Mouse (Mus musculus): ENCODE results near the gene Uba3. TPM values are rescaled to one million over a fixed set of nuclear protein-coding genes. Genes with fewer than 3 reads are reported as not detected.

Gene Uba3
- 10 to 100 TPM; 80.9 to 86.9 TPM for total RNA-seq (2021)

DNA sequence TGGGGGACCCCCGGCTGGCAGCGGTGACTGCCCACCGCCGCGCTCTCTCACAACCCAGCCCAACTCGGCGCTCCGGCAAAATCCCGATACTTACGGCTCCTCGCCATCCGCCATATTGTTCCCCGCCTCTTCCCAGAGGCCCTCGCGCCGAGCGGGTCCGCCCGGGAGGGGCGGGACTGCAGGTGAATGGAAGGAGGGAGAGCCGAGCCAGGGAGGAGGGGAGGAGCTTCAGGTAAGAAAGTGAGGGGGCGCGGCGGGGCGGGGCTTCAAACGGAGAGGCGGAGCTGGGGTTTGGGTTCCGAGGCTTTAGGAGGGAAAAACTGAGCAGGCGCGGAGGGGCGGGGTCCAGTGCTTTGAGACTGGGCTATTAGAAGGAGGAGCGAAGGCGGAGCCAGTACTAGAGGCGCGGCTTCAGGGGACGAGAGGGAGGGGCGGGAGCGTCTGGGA lies at the start of gene Uba3:
Uba3 (minus strand) TSS at position 209 of the 447 bp plus-strand sequence.
- DNase-seq, result peak; percentile 100

DNA sequence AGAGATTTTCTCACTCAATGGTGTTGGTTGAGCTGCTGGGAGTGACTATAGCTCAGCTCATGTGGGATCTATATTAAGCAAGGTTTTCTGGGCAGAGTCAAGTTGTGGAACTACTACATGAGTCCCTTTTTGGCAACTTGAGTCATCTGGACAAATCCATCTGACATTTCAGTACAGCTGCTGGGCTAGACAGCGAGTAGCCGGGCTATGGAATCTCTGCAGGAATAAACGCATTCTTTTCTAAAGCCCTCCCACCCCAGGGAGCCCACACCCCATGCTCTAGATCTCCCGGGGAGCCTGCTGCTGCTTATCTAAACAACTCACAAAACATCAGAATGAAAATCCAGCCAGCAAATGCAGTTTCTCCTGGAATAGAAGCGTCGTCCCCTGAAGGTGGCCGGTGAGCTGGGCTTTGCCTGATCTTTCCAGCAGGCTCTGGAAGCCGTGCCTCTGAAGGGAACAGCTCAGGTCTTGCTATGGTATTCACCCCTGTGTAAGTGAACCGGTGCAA lies 47.3 kb upstream of the Uba3 start, which contains the start of gene Lmod3:
Lmod3 (minus strand) TSS at position 49 of the 511 bp plus-strand sequence.
- DNase-seq, result peak; percentile 51

DNA sequence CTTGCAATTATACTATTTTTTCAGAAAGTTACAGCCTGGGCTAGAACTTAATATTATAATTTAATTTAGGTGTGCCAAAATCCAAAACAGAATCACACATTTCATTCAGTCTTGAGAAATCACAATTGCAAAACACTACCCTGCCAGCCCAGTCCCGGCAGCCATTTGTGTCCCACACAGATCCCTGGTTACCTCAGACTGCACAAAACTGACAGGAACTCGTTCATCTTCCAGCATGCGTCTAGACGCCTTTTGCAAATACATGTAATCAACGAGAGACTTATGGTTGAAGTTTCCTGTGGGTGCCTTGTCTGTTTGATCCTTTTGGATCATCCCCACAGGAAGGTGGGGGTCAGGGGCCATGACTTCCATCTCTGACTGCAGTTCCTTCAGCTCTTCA lies 46.6 kb upstream of the Uba3 start:
- peak; percentile 12 for DNase-seq

DNA sequence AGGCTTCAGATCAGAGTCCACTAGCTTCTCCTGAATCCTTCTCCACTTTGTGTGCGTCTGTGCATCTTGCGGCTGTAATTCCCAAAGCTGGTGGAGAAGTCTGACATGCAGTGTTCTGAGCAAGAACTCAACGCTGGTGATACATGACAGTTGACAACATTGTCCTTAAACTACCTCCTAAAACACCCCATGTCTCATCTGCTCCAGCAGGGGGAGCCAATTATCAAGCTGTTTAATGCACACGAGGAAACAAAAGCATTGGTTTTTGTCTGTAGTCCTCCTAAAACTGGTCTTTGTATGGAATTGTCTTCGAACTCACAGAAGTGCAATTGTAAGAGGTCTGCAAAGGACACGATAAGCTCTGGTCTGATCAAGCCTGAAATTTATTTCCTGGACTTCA lies 45.5 kb upstream of the Uba3 start:
- peak; percentile 77 for DNase-seq

DNA sequence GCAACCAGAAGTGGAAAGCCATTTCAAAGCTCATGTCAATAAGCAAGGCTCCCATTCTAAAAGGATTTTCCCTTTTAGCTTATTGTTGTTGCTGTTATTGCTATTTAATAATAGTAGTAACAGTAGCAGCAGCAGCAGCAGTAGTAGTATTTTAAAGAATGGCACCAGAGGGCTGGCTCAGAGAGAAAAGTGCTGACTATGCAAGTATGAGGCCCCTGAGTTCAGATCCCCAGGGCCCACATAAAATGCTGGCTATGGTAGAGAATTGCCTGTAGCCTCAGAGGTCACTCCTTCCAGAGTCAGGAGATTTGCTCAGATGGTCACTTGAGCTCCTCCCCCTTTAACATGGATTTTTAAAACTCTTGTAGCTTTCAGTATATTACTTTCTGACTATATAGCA lies 39.8 kb upstream of the Uba3 start:
- DNase-seq, result no peak

DNA sequence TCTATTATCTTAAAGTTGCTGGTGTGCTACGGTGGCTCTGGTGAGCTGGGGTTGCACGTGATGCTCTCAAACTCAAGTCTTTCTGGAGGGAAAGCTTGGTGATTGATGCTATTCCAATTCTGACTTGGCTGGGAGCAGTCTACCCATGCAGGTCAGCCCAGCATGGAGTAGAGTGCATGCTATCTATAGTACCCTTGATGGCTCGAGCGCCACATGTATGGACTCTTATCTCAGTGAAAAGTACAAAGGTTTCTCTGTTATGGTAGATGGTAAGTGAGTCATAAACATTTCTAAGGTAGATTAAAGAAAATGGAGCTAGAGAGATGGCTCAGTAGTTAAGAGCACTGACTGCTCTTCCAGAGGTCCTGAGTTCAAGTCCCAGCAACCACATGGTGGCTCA lies 37.1 kb upstream of the Uba3 start:
- no peak for DNase-seq

DNA sequence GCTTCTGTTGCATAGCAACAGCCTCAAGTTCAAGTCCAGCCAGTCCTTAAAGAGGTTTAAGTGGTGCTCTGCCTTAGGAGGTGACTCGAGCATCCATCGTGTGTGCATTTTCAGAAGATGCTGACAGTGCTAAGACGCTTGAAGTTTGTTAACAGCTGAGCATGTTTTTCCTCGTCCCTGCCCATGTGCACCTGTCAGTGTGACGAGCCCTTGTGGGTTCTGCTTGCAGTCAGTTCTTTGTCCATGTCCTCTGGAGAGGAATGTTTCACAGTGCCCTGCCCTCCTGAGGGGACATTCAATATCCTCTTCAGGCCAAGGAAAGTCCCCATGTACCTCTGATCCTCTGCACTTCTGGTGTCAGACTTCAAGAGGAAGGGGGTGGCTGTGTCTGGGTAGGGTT lies 34.6 kb upstream of the Uba3 start:
- no peak for DNase-seq

DNA sequence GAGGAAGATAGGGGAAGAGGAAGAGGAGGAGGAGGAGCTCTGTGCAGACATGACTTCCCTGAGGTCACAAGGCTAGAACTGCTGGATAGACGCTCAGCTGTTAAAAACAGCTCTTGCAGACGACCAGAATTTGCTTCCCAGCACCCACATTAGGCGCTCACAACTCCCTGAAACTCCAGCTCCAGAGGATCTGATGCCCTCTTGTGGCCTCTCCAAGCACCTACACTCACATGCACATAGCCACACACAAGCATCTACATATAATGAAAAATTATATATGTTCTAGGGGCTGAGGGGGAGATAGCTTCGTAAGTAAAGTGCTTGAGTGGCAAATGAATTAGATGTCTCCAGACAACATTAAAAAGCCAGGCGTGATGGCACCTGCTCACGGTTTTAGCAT lies 33.9 kb upstream of the Uba3 start:
- DNase-seq, result no peak

DNA sequence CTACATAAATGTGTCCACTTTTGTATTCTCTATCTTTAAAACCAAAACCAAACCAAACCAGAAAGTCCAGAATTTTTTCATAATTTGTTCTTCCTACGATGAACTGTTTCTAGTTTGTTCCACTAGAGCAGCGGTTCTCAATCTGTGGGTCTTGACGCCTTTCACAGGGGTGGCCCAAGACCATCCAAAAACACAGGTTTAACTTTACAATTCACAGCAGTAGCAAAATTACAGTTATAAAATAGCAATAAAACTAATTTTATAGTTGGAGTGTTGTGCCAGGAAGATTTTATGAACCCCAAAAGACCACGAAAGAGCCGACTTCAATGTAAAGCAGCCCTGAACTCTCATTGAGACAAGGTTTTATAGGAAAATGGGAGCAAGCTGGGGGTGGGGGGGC lies 30.6 kb upstream of the Uba3 start:
- no peak for DNase-seq

DNA sequence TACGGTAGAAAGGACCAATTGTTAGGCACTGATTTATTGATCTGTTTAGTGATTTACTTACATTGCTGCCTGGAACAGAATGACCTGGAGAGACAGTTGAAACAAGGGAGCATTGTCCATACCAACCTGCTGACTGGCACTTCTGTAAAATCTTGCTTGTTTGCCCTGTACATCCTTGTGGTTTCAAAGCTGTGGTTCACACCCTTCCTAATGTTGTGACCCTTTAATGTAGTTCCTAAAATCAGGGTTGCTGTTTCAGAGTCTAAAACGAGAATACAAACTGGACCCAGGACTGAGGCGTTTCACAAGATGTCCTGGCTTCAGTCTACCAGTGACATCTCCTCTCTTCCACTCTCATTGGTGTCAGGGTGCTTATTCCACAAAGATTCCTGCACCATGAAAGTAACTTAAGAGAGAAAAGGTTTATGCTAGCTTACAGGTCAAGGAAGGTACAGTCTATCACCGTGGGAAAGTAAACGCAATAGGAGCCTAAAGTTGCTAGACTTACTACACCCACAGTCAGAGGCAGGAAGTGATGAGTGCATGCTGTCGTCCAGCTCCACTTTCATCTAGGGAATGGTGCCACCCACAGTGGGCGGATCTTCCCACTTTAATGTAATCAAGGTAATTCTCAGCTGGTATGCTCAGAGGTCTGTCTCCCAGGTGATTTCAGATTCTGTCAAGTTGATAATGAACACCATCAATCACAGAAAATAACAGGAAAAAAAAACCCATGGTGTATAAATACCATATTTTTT lies 29.6 kb upstream of the Uba3 start:
- no peak for DNase-seq

DNA sequence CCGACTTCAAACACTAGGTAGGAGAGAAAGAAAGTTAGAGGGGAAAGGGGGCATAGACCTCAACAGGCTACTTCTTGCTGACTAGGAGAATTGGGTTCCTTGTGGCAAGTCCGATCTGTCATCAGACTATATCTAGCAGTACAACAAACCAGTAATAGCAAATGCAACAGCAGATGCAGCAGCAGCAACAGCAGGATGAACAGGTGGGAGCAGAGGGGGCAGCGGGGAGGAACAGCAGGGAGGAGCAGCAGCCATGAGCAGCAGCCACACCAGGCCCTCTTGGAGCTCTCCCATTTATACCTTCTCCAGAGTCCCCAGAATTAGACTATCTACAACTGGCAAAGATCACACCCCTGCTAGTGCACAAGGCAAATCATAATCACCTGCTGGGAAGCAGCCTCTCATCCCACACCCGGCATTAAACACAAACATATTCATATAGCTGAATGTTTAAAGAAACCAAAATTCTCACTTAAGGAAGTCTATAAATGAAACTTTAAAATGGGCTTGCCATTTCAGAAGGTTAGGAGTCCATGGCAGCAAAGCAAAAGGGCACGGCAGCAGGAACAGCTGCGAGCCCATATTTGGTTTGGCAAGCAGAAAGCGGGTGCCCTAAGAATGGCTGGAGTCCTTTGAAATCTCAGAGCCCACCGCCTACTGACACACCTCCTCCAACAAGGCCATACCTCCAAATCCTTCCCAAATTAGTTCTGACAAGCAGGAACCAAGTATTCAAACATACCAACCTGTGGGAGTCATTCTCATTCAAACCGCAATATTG lies 21.8 kb upstream of the Uba3 start:
- DNase-seq, result no peak

DNA sequence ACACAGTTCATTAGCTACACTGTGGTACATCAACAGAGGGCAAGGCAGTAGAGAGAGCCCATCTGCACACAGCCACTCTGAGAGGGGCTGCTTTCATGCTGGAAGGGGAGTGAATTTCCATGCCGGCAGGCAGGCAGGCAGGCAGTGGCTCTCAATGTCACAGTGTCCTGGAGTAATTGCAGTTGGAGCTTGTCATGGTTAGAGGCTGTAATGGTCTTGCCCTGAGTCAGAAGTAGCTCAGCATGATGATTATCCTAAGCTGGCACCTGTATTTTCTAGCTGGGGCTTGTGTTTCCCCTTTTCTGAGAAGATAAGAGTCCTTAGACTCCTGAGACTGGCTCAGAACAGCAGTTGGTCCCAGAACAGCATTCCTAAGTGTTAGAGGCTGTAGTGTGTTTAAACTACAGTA lies 20.6 kb upstream of the Uba3 start:
- DNase-seq, result no peak

DNA sequence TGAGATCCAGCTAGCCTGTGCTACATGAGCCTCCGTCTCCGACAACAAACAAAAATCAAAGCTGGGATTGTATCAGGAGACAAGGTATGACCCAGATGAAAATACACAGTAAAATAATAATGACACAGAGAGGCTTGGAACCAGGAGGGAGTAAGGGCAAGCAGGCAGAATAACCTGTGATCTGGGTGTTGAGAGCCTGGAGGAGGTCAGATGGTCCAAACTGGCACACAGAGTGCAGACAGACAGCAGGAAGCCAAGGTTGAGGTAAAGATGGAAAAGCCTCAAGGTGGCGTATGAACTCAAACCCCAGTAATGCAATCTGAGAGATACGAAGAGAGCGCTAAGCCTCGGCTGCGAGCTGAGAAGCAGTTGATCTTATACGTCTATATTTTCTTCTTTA lies 19.1 kb upstream of the Uba3 start:
- DNase-seq, result no peak

DNA sequence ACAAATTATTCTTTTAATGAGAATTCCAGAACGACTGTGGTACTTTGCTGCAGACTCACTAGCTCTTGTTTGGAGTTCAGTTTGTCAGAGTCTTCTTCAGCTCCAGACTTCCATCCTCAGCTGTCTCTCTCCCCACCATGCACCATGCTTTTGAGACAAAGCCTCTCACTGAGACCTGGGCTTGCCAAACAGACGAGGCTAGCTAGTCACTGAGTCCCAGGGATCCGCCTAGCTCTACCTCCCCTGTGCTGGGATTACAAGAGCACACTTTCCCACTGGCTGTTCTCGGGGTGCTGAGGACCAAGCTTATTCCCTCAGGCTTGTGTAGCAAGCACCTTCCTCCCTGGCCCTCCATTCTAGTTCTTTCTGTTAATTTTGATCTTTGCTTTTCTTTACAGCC lies 18.1 kb upstream of the Uba3 start:
- DNase-seq, result no peak

DNA sequence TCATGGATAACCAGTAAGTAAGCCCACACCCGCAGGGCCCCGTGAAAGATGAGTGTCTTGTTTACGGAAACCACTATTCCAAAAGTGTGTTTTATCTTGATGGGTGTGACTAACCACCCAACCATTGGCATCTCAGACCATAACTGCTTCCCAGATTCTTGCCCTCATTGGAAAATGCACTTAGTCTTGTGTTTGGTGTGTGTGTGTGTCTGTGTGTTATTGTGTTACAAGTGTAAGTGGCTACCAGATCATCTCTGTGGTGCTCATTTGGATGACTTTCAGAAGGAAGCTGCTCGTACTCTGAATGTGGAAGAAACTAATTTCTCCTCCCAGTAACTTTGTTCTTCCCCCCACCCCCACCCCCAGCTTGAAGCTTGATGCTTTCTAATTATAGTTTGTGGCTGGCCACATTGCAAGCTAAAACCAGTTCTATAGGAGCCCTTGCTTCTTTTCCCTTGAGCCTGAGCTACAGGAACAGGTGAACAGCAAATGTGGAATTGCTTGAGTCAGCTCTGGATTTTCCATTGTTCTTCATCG lies 17.6 kb upstream of the Uba3 start:
- no peak for DNase-seq

DNA sequence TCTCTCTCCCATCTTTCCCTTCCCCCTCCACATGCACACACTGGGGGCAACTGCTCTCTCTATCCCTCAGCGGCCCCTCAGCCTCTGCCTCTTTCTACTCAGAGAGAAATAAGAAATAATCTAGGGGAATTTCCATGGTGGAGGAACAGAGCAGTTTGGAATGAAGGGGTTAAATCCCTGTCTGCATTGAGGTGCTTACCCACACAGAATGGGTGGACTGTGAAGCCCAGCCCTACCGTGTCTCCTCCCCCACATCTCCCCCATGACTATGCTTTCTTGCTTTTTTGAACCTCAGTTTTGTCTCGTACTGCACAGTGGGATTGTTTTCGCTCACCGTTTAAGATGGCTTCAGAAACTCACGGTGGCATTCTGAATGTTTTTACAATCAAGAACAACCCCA lies 16.9 kb upstream of the Uba3 start:
- DNase-seq, result no peak

DNA sequence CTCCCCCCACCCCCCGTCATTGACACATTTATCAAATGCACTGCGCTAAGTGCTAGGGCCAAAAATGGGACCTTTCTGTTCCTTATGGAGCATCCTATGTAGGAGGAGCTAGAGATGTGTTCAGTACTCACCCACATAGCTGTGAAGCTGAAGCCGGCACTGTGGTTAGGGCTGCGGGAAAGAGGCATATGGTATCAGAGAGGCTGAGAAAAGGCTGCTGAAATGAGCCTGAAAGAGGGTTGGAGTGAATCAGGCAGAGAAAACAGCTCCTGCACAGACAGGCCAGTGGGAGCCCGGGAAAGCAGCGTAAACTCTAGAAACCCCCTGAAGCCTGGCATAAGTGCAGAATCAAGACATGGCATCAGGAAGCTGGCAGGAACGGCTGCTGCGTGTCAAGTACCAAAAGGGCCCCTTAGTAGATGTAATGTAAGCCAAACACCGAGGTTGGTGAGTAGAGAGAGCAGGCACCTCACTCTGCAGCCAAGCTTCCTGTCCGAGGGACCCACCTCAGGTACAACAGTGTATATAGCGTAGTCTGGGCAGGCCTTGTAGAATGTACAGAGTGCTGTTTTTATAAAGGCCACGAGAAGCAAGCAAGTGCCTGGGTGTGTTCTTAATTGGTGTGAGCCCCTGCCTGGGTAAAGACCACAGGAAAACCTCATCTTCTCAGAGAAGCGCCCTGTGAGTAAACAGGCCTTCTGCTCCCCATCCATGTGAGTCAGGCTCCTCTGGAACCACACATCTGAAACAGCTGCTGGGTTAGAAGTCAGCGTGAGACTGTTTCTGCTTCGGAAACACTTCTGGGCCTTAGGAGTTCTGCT lies 16.0 kb upstream of the Uba3 start:
- no peak for DNase-seq

DNA sequence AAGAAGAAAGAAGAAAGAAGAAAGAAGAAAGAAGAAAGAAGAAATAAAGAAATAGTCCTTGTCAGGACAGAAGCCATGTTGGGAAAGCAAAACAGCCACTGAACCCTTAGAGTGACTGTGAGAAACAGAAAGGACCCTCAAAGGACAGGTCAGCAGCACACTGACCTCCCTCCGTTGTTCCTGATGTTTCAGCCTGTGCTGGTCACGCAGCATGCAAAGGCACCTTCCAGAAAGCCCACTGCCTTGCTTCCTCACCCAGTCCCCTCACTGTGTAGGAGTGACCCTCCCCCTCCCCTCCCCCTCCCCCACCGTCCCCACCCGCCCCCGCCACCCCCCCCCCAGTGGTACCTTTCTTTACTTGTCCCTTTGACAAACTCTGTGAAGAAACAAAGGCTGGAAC lies 15.2 kb upstream of the Uba3 start:
- DNase-seq, result no peak

DNA sequence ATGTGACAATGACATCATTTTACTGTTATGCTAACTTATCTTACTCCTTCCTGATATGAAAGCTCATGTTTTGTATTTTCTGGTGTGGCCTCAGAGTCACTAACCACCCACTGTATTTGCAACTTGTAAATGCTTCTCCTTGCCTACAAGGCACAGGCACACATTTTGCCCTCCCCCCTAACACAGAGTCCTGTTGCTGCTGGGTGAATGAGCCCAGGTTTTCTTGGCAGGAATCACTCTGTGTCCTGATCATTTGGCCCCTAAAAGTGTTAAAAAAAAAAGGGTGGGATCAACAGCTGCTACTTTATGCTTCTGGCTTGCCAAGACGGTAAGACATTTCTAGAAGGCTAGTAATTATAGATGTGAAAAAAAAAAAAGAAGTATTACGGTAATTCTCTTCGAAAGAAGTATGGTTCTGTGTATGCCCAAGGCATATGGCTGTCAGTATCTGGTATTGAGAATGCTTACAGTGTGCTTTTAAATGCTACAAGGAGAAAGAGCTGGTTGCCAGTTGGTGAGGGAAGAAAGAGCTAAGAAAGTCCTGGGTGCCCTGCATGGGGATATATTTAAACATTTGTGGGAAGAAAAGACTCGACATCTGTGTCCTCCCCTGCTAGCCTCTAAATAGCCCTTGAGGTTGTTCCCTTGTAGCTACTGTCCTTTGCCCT lies 10.8 kb upstream of the Uba3 start:
- no peak for DNase-seq

DNA sequence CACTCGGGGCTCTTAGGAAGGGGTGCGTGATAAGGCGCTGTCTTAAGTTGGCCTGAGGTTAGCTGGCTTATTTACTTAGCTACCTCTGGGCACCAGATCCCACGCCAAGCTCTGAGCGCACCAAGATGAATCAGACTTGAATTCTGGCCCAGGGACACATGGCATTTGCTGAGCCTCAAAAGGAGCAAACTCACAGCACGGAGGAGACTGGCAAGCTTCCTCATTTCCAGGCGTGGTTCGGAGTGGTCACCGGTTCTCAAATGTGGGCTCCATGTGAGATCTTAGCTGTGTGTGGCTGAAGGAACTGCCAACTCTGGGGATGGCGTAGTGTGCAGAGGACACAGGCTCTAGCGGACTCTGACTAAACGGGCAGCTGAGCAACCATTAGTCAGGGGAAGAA lies 6.5 kb upstream of the Uba3 start:
- peak; percentile 33 for DNase-seq

DNA sequence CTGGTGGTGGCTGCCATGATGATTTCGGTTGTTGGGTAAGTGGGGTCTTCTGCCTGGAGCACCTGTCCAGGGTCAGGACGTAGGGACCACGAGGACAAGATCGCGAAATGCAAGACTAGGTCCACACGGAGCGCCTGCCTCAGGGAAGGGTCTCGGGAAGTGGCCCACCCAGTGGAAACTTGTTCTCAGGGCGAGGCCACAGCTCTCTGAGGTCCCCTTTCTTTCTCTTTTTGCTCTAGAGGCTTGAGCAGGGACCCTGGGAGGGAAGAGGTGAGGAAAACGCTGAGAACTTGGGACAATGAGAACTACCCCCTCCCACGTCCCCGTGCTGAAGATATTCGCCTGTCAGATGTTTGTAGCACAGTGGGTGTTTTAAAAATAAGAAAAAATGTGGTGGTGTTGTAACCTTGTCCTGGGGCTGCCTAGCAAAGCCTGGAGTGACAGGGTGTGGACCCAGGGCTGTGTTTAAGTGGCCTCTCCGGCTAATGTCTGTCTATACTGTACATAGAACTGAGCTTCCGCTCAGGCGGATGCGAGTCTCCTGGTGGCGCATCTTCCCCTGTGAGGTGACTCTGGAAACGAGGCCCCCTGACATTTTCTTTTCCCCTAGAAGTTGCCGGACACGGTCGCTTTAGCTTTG lies 5.6 kb upstream of the Uba3 start:
- peak; percentile 22 for DNase-seq
